Mouse (Mus musculus) heart, adult 2 months (tissue): Measurements from ENCODE around the gene Cdk10.

Experiments used
- CTCF ChIP-seq: fragments of 200-600 bp; IDR thresholded peaks from 2 replicates; pipeline ENCODE4 v1.8.1; 2022; ENCODE audit warnings: antibody characterized with exemption, mild to moderate bottlenecking, moderate library complexity
- EP300 ChIP-seq: fragments of 200-500 bp; IDR thresholded peaks from 2 replicates; pipeline ENCODE4 v1.6.1; 2011; ENCODE audit warnings: low read depth, low read length, control low read depth; ENCODE audit not compliant: insufficient read depth
- POLR2A ChIP-seq: fragments of 200-500 bp; IDR thresholded peaks from 2 replicates; pipeline ENCODE4 v1.6.1; 2011; ENCODE audit warnings: mild to moderate bottlenecking, low read depth, low read length, control low read depth; ENCODE audit not compliant: insufficient read depth

GRCm38 (mm10) chr8:123242107-123242923, 17.7 kb downstream of the Cdk10 start:
- TF ChIP-seq POLR2A (no peak), CTCF (no peak), EP300 (no peak)
